Mouse (Mus musculus): Measurements from ENCODE around the gene Lcat. TPM values are rescaled to one million over a fixed set of nuclear protein-coding genes. Genes with fewer than 3 reads are reported as not detected.

The Lcat gene
- polyA plus RNA-seq, 2 experiments, result 1.9 to 15.9 TPM

DNA sequence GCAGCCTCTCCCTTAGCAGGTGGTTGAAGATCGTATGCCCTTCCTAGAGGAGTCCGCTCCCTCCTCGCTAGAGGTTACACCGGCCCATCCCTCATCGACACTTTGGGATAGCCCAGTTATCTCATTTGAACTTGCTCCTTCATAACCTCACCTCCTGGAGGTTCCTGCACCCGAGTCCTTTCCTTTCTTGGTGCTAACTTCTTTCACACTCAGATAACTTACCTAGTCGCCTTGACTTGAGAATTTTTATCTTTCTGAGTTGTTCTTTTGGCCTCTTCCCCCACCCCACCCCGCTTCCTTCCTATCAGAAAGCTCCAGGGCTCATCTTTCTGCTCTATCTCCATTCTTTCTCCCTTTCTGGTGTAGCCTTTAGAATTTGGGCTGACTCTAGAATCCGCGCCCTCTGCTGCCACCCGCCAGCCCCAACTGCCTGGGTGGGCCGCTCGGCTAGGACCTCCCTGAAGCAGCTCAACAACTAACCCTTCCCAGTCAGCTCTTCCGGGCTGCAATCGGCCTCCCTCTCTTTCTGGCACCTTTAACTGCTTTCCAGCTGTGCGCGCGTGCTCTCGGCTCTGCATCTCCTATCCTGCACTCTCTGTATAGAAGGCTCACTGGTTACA, 23.6 kb upstream of the Lcat start:
- Histone ChIP-seq H3K9ac (ENCODE audit: low read depth, low read length, severe bottlenecking) (peak overlapping the region; percentile 34), H3K27me3 (ENCODE audit: control insufficient read depth, insufficient read depth, low read length) (no peaks in the 10 kb centered on the region), H3K9me3 (ENCODE audit: control insufficient read depth, low read length) (no peaks in the 10 kb centered on the region), H3K4me2 (replicated peaks; ENCODE audit: low read depth, low read length, severe bottlenecking) (peak overlapping the region; percentile 76), H3K36me3 (ENCODE audit: control insufficient read depth, insufficient read depth, low read length) (0 out of 2 replicates have a peak, but pooled peaks cover 5% of the 10 kb centered on the region), H3K27ac (replicated peaks; ENCODE audit: low read depth, low read length) (peak overlapping the region; percentile 41; the same call in 1 of the 2 replicates), H3K4me3 (replicated peaks; ENCODE audit: low read length) (peak overlapping the region; percentile 90; the same call in 1 of the 2 replicates), H3K4me1 (ENCODE audit: control insufficient read depth, insufficient read depth, low read length) (peaks cover 28% of the 10 kb centered on the region)
- peak; percentile 40; the same call in 1 of the 2 replicates for ATAC-seq (ENCODE audit: low FRiP score, low read depth)
- 8% methylated on average over 19 of the region's 19 CpGs for WGBS
- DNase-seq (ENCODE audit: low spot score), result peak; percentile 59
- TF ChIP-seq POLR2A (IDR thresholded peaks at IDR 0.05; ENCODE audit: borderline replicate concordance, extremely low read depth, insufficient read depth, insufficient read length), result no peak

DNA sequence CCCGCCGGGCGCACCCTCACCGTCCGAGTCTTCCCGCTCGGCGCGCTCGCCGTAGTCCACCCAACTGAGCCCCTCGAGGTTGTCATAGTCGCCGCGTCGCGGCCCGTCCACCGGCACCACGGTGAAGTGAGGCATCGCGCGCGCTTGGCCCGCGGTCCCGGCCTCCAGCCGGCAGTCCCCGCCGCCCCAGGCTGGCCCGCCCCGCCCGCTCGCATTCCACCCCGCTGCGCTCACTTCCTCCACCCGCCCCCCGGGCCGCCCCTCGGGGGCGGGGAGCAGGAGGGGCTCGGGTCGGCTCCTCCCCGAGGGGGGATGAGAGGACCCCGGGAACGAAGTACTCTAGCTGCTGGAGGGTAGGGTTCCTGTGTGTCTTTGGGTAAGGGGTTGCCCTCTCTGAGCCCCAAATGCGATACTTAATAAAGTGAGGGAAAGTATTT, 22.7 kb upstream of the Lcat start, which contains the start of gene Slc12a4:
Slc12a4 (minus strand) TSS at position 193 of the 437 bp plus-strand sequence.
- H3K27me3 ChIP-seq (ENCODE audit: control insufficient read depth, insufficient read depth, low read length), result no peaks in the 10 kb centered on the region
- 0% methylated on average over 33 of the region's 47 CpGs for WGBS
- peaks cover 28% of the 10 kb centered on the region for H3K4me1 ChIP-seq (ENCODE audit: control insufficient read depth, insufficient read depth, low read length)
- DNase-seq (ENCODE audit: low spot score), result peak; percentile 82
- peak within 1 kb of the TSS; percentile 76 for H3K4me2 ChIP-seq (replicated peaks; ENCODE audit: low read depth, low read length, severe bottlenecking)
- peak within 1 kb of the TSS; percentile 92 for H3K9ac ChIP-seq (ENCODE audit: low read depth, low read length, severe bottlenecking)
- H3K9me3 ChIP-seq (ENCODE audit: control insufficient read depth, low read length), result no peaks in the 10 kb centered on the region
- peak within 1 kb of the TSS; percentile 91 for H3K27ac ChIP-seq (replicated peaks; ENCODE audit: low read depth, low read length)
- ATAC-seq (ENCODE audit: low FRiP score, low read depth), result peak; percentile 93
- H3K4me3 ChIP-seq (replicated peaks; ENCODE audit: low read length), result peak within 1 kb of the TSS; percentile 90
- peak; percentile 76; the same call in 1 of the 2 replicates for TF ChIP-seq POLR2A (IDR thresholded peaks at IDR 0.05; ENCODE audit: borderline replicate concordance, extremely low read depth, insufficient read depth, insufficient read length)
- H3K36me3 ChIP-seq (ENCODE audit: control insufficient read depth, insufficient read depth, low read length), result 0 out of 2 replicates have a peak, but pooled peaks cover 8% of the 10 kb centered on the region

DNA sequence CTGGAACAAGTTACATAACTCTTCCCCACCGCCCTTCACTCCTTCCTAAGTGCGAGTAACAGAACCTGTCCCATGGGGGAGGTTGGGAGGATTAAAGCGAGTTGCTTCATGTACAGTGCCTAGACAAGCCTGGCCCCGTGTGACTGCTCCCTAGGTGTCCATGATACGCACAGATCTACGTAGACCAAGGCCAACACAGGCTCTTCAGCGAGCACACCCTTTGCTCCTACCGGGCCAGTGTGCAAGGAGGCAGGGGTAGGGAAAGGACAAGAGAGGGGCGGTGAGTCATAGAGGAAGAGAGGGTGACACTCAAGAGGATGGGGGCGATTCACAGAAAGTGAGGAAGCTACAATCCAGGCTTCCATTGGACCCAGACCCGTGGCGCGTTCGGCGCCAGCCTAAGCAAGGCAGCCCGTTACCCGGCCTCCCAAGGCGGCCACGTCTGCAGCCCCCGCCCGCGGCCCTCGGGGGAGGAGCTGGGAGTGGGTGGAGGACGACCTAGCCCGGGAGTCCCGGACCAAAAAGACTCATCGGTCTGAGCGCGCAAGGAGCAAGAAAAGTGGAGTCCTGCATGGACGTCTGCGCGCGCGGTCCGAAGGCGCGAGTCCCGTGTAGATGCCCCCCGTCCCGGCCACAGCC, 22.2 kb upstream of the Lcat start:
- H3K4me3 ChIP-seq (replicated peaks; ENCODE audit: low read length), result peak overlapping the region; percentile 90
- no peaks in the 10 kb centered on the region for H3K27me3 ChIP-seq (ENCODE audit: control insufficient read depth, insufficient read depth, low read length)
- ATAC-seq (ENCODE audit: low FRiP score, low read depth) (peak; percentile 78), DNase-seq (ENCODE audit: low spot score) (peak; percentile 60)
- peaks cover 10% of the 10 kb centered on the region; the same call in 1 of the 2 replicates for H3K36me3 ChIP-seq (ENCODE audit: control insufficient read depth, insufficient read depth, low read length)
- H3K9ac ChIP-seq (ENCODE audit: low read depth, low read length, severe bottlenecking), result peak overlapping the region; percentile 92
- peak overlapping the region; percentile 91 for H3K27ac ChIP-seq (replicated peaks; ENCODE audit: low read depth, low read length)
- H3K4me2 ChIP-seq (replicated peaks; ENCODE audit: low read depth, low read length, severe bottlenecking), result peak overlapping the region; percentile 76
- no peak for TF ChIP-seq POLR2A (IDR thresholded peaks at IDR 0.05; ENCODE audit: borderline replicate concordance, extremely low read depth, insufficient read depth, insufficient read length)
- peaks cover 28% of the 10 kb centered on the region for H3K4me1 ChIP-seq (ENCODE audit: control insufficient read depth, insufficient read depth, low read length)
- H3K9me3 ChIP-seq (ENCODE audit: control insufficient read depth, low read length), result no peaks in the 10 kb centered on the region
- 3% methylated on average over 37 of the region's 40 CpGs for WGBS

DNA sequence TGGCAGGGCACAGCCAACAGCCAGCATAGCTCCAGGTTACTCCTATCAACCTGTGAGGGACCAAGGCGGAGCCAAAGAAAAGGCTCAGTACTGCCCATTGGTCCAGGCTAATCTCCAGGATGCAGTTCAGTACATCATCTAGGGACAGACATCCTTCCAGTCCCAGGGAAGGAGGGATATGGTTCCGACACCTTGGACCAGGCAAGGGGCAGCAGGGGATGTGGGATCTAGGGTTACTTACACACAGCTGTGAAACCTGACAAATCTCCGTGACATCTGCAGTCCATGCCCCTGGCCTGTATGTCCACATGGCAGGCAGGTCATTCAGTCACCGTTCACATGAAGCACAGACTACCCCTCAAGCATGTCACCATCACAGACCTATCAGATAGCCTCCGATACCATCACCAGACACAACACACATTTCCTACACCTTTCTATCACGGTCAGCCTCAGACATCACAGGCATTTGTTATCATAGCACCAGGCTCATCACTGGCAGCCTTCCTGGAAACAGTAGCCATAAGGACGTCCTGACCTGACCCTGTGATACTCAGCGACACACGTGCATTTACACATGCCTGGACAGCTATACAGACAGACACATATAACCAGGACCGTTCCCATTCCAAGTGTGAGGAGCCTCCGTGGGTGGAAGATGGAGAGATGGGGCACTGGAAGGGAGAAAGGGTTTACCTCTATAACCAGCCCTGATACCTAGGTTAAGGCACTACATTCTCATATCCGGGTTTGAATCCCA, 21.5 kb upstream of the Lcat start:
- WGBS, result 47% methylated on average over 12 of the region's 12 CpGs
- Histone ChIP-seq H3K27ac (replicated peaks; ENCODE audit: low read depth, low read length) (no peak overlapping the region), H3K9me3 (ENCODE audit: control insufficient read depth, low read length) (no peaks in the 10 kb centered on the region), H3K36me3 (ENCODE audit: control insufficient read depth, insufficient read depth, low read length) (peaks cover 16% of the 10 kb centered on the region; the same call in 1 of the 2 replicates), H3K4me2 (replicated peaks; ENCODE audit: low read depth, low read length, severe bottlenecking) (peak overlapping the region; percentile 76), H3K4me1 (ENCODE audit: control insufficient read depth, insufficient read depth, low read length) (peaks cover 28% of the 10 kb centered on the region), H3K9ac (ENCODE audit: low read depth, low read length, severe bottlenecking) (peak overlapping the region; percentile 92), H3K4me3 (replicated peaks; ENCODE audit: low read length) (peak overlapping the region; percentile 90), H3K27me3 (ENCODE audit: control insufficient read depth, insufficient read depth, low read length) (no peaks in the 10 kb centered on the region)
- no peak for DNase-seq (ENCODE audit: low spot score)
- no peak for TF ChIP-seq POLR2A (IDR thresholded peaks at IDR 0.05; ENCODE audit: borderline replicate concordance, extremely low read depth, insufficient read depth, insufficient read length)
- no peak for ATAC-seq (ENCODE audit: low FRiP score, low read depth)

DNA sequence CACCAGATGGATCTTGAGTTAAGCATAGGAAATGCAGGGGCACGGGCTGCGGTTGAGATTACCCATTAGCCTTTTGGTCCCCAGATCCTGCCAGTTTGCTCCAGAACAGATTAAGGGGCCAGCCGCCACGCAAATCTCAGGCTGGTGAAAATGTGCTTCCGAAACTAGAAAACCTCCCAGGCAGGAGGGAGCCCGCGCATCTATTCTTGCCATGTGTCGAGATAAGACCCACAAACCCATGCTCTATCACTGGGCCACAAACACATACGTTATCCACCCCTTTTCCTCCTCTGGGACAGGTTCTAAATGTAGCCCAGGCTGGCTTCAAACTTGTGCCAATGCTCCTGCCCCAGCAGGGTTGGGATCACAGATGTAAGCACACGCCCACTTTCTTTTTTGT, 18.4 kb upstream of the Lcat start:
- Histone ChIP-seq H3K27ac (replicated peaks; ENCODE audit: low read depth, low read length) (no peak overlapping the region), H3K9ac (ENCODE audit: low read depth, low read length, severe bottlenecking) (no peak overlapping the region), H3K4me1 (ENCODE audit: control insufficient read depth, insufficient read depth, low read length) (peaks cover 20% of the 10 kb centered on the region), H3K9me3 (ENCODE audit: control insufficient read depth, low read length) (no peaks in the 10 kb centered on the region), H3K36me3 (ENCODE audit: control insufficient read depth, insufficient read depth, low read length) (peaks cover 41% of the 10 kb centered on the region), H3K4me3 (replicated peaks; ENCODE audit: low read length) (no peak overlapping the region), H3K4me2 (replicated peaks; ENCODE audit: low read depth, low read length, severe bottlenecking) (no peak overlapping the region), H3K27me3 (ENCODE audit: control insufficient read depth, insufficient read depth, low read length) (no peaks in the 10 kb centered on the region)
- WGBS, result 88% methylated on average over 10 of the region's 10 CpGs
- ATAC-seq (ENCODE audit: low FRiP score, low read depth), result no peak
- DNase-seq (ENCODE audit: low spot score), result no peak
- TF ChIP-seq POLR2A (IDR thresholded peaks at IDR 0.05; ENCODE audit: borderline replicate concordance, extremely low read depth, insufficient read depth, insufficient read length), result no peak

Data from limb, embryonic 14.5 days (tissue).